Mouse (Mus musculus): ENCODE results near the gene Cep152.

GRCm38 (mm10) chr2:125630010-125630409 is 5.1 kb upstream of the Cep152 start:
- TF ChIP-seq POLR2A (IDR thresholded peaks at IDR 0.05; ENCODE audit: low read depth, low read length), result no peak
- TF ChIP-seq RCOR1 (conservative IDR thresholded peaks at IDR 0.05; ENCODE audit: low read depth, low read length), result no peak
- TF ChIP-seq CTCF (conservative IDR thresholded peaks at IDR 0.05 in 1 of 2, IDR thresholded peaks at IDR 0.05 in 1 of 2; ENCODE audit: low read depth in 2 of 2, low read length in 2 of 2), result no peak
- TF ChIP-seq ZNF384 (IDR thresholded peaks at IDR 0.05; ENCODE audit: low read depth, low read length), result no peak
- TF ChIP-seq HCFC1 (IDR thresholded peaks at IDR 0.05; ENCODE audit: low read depth, low read length), result no peak

Data from CH12.LX (cell line).